Mouse (Mus musculus) layer of hippocampus, adult 9-10 months (tissue): ENCODE measurements around the gene Map6.

Source experiments
- DNase-seq: peaks from one replicate; pipeline ENCODE4 v3.0.0; 2022; ENCODE audit warnings: low spot score

Gene Map6

DNA sequence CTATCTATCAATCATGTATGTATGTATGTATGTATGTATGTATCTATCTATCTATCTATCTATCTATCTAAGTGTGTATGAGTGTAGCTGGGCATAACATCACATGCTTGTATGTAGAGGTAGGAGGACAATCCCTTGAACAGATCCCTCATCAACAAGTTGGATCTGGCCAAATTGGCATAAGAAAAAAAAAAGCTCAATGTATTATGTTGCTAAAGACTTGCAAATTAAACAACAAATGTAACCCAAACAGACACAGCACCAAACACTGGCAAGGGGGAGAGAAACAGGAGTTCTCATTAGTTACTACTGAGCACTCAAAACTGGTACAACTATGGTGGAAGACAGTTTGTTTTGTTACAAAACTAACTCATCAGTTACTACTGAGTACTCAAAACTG lies 2.6 kb upstream of the Map6 start:
- DNase-seq = no peak

DNA sequence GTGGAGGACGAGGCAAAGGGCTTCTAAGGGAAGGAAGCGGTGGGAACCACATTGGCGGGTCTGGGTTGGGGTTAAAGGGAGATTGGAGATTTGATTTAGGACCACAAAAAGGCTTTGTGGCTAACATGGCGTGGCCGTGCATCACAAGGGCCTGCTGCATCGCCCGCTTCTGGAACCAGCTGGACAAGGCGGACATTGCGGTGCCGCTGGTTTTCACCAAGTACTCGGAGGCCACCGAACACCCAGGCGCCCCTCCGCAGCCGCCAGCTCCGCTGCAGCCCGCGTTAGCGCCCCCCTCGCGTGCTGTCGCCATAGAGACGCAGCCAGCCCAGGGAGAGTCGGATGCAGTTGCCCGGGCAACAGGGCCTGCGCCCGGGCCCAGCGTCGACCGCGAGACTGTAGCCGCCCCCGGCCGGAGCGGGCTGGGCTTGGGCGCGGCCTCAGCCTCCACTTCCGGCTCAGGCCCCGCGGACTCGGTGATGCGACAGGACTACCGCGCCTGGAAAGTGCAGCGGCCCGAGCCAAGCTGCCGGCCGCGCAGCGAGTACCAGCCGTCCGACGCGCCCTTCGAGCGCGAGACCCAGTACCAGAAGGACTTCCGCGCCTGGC lies 754 bp downstream of the Map6 start:
- no peak for DNase-seq

DNA sequence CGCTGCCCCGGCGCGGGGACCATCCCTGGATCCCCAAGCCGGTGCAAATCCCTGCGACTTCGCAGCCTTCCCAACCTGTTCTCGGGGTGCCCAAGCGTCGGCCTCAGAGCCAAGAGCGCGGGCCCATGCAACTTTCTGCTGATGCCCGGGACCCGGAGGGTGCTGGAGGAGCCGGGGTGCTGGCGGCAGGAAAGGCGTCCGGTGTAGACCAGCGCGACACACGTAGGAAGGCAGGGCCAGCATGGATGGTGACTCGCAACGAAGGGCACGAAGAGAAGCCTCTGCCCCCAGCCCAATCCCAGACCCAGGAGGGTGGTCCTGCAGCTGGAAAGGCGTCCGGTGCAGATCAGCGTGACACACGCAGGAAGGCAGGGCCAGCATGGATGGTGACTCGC lies 1.3 kb downstream of the Map6 start:
- no peak for DNase-seq

DNA sequence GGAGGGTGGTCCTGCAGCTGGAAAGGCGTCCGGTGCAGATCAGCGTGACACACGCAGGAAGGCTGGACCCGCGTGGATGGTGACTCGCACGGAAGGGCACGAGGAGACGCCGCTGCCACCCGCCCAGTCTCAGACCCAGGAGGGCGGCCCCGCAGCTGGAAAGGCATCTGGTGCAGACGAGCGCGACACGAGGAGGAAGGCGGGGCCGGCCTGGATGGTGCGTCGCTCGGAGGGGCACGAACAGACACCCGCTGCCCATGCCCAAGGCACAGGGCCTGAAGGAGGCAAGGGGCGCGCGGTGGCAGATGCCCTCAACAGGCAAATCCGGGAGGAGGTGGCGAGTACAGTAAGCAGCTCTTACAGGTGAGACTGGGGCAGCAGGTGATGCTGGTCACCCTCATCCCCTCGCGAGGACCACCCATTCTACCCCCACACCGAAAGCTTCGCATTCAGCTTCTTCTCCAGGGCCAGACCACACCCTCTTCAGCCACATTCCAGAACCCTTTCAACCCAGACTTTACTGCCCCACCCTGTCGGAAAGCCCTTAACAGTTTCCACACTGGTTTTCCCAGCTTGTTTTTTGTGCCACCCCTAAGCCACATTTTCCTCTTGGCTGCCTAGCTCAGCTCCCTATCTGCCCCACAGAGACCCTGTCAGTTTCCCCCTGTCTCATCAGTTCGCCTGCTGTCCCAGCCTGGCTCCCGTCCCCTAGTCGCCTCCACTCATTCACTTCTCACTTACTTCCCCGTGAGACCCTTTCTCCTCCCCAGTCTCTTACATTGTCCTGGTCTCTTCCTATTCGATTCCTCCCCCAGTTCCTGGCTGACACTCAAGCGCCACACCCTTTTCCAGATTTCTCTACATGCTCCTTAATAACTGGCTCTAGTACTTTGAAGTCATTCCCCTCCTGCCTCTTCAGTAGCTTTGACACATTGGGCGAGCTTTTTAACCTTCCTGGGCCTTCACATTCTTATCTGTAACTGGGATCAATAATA lies 2.0 kb downstream of the Map6 start:
- DNase-seq = no peak

DNA sequence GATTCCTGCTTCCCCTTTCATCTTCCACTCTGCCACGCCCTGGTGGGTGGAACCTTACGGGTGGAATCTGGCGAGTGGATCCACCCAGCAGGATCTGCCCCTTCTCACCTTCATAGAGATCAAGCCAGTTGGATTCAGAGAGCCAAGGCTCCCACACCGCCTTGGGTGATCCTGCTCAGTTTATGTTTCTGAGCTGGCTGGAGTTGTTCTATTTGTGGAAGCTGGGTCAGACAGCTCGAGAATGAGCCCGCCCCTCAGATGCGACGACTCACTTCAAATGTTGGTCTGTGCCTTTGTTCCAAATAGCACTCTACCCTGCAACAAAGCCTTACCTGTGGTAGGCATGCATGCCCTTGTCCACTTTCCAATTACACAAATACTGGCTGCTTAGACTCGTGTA lies 4.4 kb downstream of the Map6 start:
- no peak for DNase-seq

DNA sequence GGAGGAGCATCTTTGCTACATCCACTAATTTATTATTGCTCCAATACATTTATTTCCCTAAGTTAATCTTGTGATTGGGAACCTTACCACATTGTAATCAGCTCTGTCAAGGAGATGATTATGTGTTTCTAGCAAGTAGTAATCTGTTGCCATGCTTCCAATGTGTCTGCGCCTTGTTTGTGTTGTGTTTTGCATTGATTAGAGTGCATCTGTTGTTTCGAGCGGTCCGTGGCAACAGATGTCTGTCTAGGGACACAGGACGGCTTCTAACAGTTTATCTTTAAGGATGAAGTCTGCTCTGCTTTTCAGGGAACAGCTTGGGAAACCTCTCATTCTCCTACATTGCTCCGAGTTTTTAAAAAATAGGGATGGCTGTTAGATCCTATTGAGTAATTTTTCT lies 7.9 kb downstream of the Map6 start:
- no peak for DNase-seq

DNA sequence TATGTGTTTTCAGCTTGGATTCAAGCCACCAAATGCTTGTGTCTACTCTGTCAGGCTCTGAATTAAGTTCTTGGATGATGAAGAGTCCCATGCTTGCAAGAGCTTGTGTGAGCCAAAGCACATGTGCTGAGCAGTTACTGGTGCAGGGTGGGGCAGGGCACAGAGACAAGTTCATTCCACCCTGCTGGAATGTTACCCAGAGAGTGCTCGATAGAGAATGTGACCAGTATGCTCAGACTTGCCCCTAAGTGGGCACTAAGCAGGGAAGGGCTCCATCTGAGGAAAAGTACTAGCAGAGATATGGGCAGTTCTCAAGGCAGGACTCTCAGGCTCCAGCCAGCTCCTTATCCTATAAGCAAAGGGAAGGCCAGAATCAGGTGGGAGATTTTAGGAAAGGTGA lies 9.4 kb downstream of the Map6 start:
- DNase-seq = no peak

DNA sequence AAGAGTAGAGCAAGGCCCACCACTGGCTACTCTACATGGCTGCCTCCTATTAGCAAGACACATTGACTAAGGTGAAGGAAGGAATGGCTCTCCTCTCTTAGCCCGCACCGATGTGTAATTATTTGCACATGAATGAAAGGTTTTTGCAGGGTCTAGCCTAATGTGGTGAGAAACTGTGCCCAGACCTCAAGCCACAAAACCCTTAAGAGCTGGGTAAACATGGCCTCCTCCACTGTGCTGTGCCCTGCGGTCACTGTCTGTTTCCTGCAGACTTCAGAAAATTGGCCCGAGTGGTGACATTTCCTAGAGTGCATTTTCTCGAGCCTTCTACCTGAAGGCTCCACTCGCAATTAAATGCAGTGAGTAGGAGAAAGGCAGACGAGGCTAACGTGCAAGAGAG lies 11.1 kb downstream of the Map6 start:
- no peak for DNase-seq

DNA sequence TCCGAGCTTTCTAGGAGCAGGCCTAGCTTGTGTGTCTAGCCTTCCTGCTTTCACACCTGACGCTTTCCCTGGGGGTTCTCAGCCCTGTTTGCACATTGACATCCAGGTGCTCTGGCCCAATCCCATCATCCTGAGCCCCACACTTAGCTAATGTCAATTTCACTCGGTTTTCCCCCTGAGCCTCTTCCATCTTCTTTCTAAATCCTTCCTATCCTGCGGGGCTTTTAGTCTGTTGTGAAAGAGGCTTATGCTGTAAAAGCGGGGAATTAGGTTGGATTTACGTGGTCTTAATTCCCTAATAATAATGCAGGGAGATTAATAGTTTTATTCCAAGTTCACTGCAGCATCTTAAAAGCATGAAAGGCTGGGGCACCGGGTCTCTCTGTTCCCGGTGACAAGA lies 12.3 kb downstream of the Map6 start:
- DNase-seq = no peak

DNA sequence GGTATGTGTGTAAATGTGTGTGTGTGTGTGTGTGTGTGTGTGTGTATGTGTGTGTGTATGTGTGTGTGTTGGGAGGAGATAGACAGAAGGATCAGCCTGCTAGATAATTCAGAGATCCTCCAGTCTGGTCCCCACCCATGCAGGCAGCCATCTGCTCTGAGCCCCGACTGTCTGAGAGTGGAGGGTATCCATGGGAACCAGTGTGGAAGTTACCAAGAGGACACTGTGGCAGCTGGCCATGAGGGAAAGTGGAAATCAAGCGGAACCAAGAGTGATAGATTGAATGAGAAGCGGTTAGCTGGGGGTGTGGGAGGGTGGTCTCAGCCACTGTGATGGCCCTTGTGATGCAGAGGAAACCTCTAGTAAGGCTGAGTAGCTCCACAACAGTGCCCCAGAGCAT lies 20.0 kb downstream of the Map6 start:
- DNase-seq = no peak

DNA sequence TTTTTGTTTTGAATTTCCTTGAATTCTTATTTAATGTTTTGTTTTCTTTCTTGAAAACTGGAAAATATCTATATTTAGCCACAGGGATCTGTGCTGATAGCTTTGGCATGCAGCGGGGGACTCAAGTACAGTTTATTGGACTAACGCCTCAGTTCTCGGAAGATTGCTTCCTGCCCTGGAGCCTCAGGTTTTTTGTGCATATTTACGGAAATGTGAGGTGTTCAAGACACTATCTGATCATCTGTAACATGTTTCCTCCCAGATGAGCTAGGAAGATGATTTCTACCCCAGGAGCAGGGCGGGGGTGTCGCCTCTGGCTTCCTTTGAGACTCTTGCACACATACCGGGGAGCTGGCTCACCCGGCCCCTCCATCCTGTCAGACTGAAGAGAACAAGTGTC lies 22.8 kb downstream of the Map6 start:
- DNase-seq = no peak

DNA sequence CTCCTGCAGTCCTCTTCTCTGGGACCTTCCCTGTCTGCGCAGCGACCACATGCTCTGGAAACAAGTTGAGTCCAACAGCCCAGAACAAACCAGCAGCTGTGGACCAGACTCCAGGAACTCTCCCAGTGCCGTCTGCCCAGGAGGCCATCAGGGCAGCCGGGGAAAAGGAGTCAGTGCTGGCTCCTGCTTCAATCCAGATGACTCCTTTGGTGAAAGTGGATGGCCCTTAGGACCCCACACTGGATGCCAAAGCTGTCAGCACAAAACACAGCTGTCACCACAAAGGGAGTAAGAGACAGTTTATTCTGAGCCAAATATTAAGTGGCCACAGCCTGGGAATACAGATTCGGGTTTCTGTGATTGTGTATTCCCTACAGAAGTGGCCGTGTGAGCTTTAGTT lies 23.7 kb downstream of the Map6 start:
- DNase-seq = no peak

DNA sequence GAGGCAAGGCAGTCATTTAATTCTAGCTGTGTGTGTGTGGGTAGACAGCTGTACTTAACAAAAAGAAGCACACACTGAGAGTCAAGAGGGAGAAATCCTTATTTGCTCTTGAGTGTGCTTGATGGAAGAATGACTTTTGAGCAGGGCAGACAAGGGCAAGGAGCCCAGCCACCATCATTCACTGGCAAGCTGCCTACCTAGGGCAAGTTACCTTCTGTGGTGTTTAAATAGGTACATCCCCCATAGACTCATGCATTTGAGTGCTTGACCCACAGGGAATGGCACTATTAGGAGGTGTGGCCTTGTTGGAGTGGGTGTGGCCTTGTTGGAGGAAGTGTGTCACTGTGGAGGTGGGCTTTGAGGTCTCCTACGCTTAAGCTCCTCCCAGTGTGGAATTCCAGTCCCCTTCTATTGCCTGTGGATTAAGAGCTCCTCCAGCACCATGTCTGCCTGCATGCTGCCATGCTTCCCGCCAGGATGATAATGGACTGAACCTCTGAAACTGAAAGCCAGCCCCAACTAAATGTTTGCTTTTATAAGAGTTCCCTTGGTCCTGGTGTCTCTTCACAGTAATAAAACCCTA lies 27.0 kb downstream of the Map6 start:
- no peak for DNase-seq

DNA sequence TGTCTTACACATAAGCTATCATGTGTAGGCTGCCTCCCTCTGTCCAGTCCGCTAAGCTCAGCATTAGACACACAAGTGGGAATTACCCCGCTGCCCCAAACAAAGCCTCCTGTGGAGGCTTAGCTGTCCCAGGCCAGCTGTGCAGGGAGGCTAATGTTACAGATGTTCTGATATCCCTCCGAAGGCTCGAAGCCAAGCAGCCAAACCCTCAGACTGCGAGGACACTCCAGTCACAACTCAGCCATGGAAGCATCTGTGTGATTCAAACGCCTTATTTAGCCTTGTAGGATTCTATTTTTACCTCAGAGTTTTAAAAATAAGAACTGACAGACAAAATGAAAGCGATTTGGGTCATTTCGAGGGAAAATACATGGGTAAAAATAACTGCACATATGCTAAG lies 27.9 kb downstream of the Map6 start:
- no peak for DNase-seq

DNA sequence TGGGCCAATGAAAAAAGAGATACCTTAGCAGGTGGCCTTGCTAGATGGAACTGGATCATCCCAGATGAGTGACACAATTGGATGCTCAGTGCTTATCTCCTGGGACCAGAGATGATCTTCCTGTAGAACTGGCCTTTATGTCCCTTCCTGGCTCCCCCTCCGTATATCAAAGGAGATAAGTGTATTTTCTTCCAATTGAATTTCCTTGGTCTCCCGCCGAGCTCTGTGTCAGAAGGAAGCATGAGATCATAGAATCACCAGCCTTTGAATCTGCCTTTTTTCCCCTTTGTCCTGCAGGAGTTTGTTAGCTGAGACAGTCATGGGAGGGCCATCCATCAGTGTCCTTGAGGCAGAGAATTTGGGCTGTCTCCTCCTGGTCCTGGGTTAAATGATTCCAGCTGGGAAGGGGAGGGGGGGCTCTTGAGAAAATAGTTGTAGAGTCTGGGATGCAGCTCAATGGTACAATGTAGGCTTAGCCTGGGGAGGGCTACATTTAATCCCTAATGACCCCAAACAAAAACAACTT lies 33.5 kb downstream of the Map6 start:
- DNase-seq = no peak

DNA sequence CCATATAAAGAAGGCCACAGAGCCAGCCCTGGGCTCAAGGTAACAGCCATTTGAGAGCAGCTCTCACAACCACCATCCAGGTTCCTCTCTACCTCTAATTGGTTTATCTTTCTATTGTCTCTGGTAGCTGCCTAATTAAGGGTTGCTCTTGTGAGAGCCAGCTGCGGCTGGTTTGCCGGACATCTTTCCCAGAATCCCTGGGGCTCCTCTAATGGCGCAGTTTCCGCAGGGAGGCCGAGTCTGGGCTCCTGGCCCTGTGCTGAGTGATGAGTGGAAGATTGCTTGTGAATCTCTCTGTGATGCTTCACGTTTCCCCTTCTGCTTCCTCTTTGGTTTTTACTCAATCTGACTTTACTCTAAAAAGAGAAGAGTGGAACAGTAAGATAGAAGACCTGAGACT lies 36.8 kb downstream of the Map6 start:
- DNase-seq = no peak

DNA sequence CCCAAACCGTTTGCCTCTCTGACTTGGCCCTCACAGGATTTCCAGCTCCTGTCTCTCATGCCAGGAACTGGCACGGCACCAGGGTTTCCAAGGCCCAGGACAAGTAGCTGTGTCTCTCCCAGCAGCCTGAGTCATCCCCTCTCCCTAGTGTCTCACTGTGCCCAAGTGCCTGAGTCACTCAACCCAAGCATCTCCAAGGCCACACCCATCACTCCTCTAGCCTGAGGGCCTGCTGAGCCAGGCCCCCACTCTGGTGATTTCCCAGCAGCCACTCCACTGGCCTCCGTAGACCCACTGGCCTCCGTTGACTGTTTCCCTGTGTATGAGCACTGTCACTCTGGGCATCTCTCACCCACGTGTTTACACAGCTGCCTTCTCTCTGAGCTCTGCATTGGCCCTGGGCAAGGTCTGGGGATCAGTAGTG lies 37.7 kb downstream of the Map6 start:
- DNase-seq = no peak

DNA sequence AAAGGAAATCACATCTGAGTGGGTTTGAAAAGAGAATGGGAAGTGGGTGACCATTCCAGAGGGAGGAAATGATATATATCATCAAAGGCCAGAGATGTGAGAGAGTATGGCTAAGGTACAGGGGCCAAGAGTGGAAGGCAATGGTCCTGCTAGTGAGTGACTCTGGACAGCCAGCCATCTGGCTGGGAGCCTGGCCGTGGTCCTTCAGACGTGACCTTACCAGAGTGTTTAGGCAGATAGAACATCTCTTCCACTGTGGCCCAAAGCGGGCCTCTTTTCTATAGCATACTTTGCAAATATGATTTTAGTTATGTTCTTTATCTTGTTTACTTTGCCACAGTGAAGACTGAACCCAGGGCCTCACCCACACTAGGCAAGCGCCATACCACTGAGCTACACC lies 38.4 kb downstream of the Map6 start:
- no peak for DNase-seq

DNA sequence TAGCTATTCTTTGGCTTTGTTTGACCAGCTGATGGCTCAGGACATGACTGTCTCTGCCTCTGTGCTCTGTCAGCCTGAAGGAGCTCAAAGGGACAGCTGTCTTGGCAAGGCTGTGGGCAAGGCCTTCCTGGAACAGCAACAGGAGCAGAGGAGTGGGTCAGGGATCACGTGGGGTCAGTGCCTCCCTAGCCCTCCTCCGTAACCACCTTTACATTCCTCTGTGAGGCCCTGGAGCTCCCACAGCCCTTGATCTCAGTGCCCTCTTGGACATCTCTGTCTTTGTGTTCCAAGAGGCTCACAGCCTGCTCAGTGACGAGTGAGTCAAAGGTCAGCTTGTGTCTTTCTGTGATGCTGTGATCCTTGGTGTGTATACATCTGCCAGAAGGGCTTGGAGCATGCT lies 39.4 kb downstream of the Map6 start:
- DNase-seq = no peak

DNA sequence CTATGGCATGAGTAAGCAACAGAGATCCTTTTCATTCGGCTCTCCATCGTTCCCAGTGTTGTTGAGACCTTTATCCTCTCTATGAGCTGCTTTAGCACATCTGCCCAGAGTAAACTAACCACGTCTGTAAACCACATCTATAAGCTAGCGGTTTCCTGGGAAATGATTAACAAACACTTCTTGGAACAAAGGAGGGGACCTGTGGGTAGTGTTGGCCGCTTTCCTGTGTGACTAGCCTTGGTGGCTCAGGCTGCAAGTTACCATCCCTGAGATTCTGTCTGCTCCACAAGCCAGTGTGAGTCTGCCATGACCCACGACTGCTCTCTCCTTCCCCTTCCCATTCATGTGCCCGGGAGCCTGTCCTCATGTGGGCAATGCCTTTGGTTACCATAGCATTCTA lies 44.2 kb downstream of the Map6 start:
- DNase-seq = no peak

DNA sequence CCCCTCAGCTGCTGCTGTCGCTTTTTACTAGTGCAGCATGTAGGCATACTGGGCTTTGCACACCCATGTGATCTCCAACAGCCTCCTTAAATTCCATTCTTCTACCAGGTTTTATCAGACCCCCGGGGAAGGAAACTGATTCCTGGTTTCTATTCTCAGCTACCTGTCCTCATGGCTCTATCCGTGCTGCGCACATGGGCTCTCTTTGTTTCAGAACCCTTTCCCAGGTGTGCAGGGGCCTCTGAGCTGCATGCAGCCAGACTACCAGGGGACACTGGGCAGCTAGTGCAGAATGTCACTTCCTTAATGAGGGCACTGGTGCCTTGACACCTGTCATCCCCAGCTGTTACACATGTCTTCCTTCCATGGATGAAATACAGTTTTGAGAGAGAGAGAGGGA lies 44.8 kb downstream of the Map6 start:
- DNase-seq = no peak

DNA sequence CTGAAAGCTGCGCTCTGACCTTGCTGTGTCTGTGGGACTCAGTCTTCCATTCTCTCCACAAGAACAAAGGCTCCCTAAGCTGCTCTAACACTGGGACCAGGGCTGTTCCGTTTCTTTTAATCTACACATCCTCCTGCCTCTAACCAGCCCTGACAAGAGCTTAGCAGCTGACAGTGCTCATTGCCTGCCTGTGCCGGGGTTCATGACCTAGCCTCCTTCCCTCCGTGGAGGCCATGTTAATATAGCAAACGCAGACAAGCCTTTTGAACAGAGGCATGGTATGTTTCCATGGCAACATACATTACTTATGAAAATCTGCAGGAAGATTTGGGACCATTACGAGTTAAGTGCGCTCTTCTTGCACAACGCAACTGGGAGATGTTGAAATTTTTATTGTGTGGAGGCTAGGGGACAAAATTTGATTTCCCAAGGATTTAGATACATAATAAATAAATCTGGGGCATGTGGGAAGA lies 45.5 kb downstream of the Map6 start:
- DNase-seq = no peak

DNA sequence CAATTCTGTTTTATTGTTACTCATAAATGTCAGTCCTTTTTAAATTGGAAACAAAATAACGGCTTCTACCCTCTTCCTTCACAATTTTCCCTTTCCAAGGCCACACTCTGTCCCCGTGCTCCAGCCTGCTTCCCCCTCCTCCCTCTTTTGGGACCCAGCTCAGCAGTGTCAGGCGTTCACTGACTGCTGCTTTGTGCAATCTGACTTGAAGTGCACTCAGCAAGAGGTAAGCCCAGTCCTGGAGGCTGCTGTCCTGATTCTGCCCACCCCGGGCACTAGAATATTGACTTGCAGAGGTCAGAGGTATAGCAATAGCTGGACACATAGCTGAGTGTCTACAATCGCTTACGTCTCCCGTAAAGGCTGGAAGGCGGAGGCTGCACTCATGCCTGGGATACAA lies 46.0 kb downstream of the Map6 start:
- DNase-seq = no peak
